Mouse (Mus musculus): ENCODE results near the gene Mex3d. TPM values are rescaled to one million over a fixed set of nuclear protein-coding genes. Genes with fewer than 3 reads are reported as not detected.

Mex3d gene
- total RNA-seq, 2 experiments from 2014 or later: 5.2 to 6.0 TPM

DNA sequence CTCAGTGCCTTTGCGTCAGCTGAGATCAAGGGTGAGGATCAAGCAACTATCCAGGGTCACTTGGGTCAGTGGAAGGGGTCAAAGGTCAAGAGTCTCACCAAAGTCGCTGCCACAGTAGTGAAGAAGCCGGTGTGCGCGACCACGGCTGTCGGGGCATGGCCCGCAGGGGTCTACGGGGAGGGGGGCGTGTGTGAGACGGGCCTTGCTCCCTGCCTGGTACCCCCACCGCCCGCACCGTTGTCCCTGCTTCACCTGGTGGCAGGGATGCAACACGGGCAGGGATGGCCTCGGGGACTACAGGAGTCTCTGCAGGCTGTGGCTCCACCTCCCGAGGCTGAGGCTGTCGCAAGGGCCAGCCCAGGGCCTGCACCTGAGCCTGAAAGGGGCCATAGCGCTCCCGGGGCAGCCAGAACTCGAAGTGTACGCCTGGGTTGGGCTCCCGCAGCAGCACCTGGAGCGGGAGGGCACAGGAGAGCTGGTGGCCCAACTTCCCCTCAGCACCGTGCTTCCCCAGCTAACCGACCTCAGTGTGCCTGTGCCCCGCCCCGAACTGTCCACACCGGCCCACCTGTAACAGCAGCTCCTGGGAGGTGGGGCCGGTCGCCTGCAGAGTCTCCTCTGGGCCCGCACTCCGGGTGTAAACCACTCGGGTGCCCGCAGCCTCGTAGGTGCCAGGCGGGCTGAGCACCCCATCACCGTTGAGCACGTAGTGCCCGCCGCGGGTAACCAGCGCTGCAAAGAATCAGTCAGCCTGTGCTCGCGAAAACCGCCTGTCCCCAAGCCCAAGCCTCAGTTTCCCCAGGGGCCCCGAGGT is 45.8 kb downstream of the Mex3d start:
- intact Hi-C loops (cut with DNase I; ENCODE audit: low total_unique reads): no loop called here
- DNase-seq: peak; percentile 11

DNA sequence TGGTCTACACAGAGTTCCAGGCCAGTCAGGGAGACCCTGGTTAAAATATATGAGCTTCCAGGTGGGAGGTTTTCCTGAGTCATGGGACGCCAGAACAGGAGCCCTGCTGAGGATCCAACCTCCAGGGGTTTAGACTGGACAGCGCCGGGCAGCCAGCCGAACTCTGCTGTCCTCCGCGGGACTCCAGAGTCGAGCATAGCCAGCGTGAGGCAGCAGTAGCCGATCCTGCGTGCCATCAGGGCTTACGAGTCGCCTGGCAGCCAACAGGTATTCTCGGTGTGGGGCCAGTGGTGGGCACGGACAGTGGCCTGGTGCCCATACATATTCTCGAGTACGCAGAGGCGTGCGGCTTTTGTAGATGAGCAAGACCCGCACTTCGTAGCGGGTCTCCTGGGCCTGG is 46.4 kb downstream of the Mex3d start:
- no peak for DNase-seq
- intact Hi-C loops (cut with DNase I; ENCODE audit: low total_unique reads): no loop called here

DNA sequence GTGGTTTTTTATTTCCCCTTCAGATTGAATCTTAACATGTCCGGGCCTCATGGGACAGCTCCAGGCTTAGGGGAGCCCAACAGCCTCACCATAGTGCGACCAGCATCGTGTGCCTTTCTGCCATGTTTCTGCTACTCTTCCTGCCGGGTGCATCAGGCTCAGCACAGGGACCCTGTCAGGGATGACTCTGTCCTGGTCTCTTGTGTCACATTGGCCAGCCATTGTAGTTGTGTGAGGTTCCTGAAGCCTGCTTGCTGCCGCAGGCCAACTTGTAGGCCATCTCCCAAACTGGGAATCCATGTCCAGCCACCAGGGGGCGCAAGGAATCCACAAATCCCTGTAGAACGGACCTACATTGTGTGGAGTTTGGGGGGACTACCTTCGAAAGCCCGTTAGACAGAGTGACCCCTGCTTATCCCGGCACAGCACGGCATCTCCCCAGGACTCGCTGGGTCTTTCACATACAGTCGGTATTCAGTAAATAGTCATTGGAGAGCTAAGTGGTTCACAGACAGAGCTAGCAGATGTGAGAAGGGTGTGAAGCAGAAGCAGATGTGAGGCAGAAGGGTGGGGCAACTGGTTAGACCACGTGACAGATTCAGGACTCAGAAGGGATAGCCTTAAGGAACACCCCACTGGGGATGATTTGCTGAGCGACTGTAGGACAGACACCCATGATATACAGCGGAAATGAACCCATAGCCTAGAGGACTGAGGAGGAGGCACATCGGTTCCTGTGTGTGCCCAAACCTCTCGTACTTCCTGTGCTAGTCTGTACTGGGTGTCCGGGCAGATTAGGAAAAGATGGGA is 47.3 kb downstream of the Mex3d start:
- intact Hi-C loops (cut with DNase I; ENCODE audit: low total_unique reads): no loop called here

GRCm38 (mm10) chr10:80336263-80336662 is 51.2 kb downstream of the Mex3d start:
- intact Hi-C loops (cut with DNase I; ENCODE audit: low total_unique reads): no loop called here
- no peak for DNase-seq

More for the DNA sequence above, 47.3 kb downstream of the Mex3d start:
- DNase-seq: peak; percentile 85

GRCm38 (mm10) chr10:80332525-80332989 is 54.9 kb downstream of the Mex3d start:
- no peak for DNase-seq
- intact Hi-C loops (cut with DNase I; ENCODE audit: low total_unique reads): no loop called here

- no peak for DNase-seq
- intact Hi-C loops (cut with DNase I; ENCODE audit: low total_unique reads): no loop called here
Observed at GRCm38 (mm10) chr10:80331636-80332524, 55.6 kb downstream of the Mex3d start.

DNA sequence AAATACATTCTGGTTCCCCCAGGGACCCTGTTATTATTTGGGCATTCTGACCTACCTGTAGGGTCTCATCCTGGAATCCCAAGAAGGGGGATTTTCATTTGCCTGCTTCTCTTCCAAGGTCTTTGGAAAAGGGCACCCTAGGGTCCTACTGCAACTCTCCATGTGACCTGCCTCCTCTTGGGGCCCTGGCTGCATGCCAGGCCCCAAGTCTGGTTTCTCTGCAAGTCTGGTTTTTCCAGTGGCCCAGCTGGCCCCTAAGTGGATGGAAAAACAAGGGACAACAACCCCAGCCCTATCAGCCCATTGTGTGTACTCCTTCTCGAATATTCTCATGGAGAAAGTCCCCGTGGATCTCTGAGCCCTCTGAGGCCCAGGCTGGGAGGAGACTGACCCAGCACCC is 56.6 kb downstream of the Mex3d start:
- intact Hi-C loops (cut with DNase I; ENCODE audit: low total_unique reads): no loop called here
- DNase-seq: no peak

Small RNA genes lying within 50 kb of the gene (microRNA-seq; reads per million reads assigned to microRNA genes)
- gene Gm22721: 0 reads per million in 2 experiments

Other genes with a start within 250 kb of the Mex3d start
- gene Atp5d, start 249.0 kb downstream of the Mex3d start, total RNA-seq (2021): 100 to 1,000 TPM; 657 to 736 TPM
- gene Cbarp, start 246.8 kb downstream of the Mex3d start, total RNA-seq (2021): 1 to 10 TPM; 1.6 TPM
- gene Midn, start 239.4 kb downstream of the Mex3d start, total RNA-seq (2021): 10 to 100 TPM; 40.3 to 43.6 TPM
- gene Cirbp, start 221.7 kb downstream of the Mex3d start, total RNA-seq (2021): 10 to 100 TPM; 41.4 to 41.5 TPM
- 1 to 10 TPM; 3.3 to 4.2 TPM for gene 1600002K03Rik, start 214.7 kb downstream of the Mex3d start, total RNA-seq (2021)
- gene Efna2, start 208.2 kb downstream of the Mex3d start, total RNA-seq (2021): under 1 TPM; 0.58 to 0.98 TPM
- 10 to 100 TPM; 15.2 to 19.4 TPM for gene Mum1, start 161.2 kb downstream of the Mex3d start, total RNA-seq (2021)
- gene Ndufs7, start 138.5 kb downstream of the Mex3d start, total RNA-seq (2021): 100 to 1,000 TPM; 423 to 474 TPM
- 100 to 1,000 TPM; 232 to 267 TPM for gene Gamt, start 126.6 kb downstream of the Mex3d start, total RNA-seq (2021)
- 10 to 100 TPM; 49.9 to 51.0 TPM for gene Dazap1, start 126.2 kb downstream of the Mex3d start, total RNA-seq (2021)
- 100 to 1,000 TPM; 741 to 829 TPM for gene Rps15, start 95.2 kb downstream of the Mex3d start, total RNA-seq (2021)
- gene Apc2, start 91.7 kb downstream of the Mex3d start, total RNA-seq (2021): 1 to 10 TPM in 1 of 2 experiments, under 1 TPM in 1; 0.93 to 1.2 TPM
- gene 2310011J03Rik, start 67.1 kb downstream of the Mex3d start, total RNA-seq (2021): 1 to 10 TPM; 7.6 to 8.3 TPM
- 1 to 10 TPM in 1 of 2 experiments, under 1 TPM in 1; 0.53 to 1.2 TPM for gene Pcsk4, start 58.2 kb downstream of the Mex3d start, total RNA-seq (2021)
- gene Reep6, start 57.7 kb downstream of the Mex3d start, total RNA-seq (2021): 1 to 10 TPM; 1.9 to 2.5 TPM
- gene Adamtsl5, start 39.2 kb downstream of the Mex3d start, total RNA-seq (2021): 10 to 100 TPM; 24.2 to 26.1 TPM
- gene Plk5, start 31.2 kb downstream of the Mex3d start, total RNA-seq (2021): under 1 TPM; 0.12 to 0.13 TPM
- 100 to 1,000 TPM in 1 of 2 experiments, 10 to 100 TPM in 1; 81.0 to 102 TPM for gene Mbd3, start 11.9 kb upstream of the Mex3d start, total RNA-seq (2021)
- 100 to 1,000 TPM; 793 to 884 TPM for gene Uqcr11, start 19.2 kb upstream of the Mex3d start, total RNA-seq (2021)
- 10 to 100 TPM; 18.1 to 24.6 TPM for gene Tcf3, start 46.0 kb upstream of the Mex3d start, total RNA-seq (2021)
- not detected for gene Onecut3, start 107.2 kb upstream of the Mex3d start, total RNA-seq (2021)
- gene Atp8b3, start 151.5 kb upstream of the Mex3d start, total RNA-seq (2021): not detected
- 10 to 100 TPM in 1 of 2 experiments, 1 to 10 TPM in 1; 9.8 to 11.1 TPM for gene Rexo1, start 173.9 kb upstream of the Mex3d start, total RNA-seq (2021)
- gene Klf16, start 189.7 kb upstream of the Mex3d start, total RNA-seq (2021): 1 to 10 TPM; 2.1 to 2.7 TPM
- gene Abhd17a, start 202.7 kb upstream of the Mex3d start, total RNA-seq (2021): 10 to 100 TPM; 55.8 to 57.1 TPM
- gene Scamp4, start 215.2 kb upstream of the Mex3d start, total RNA-seq (2021): 10 to 100 TPM; 18.3 to 22.0 TPM
- 1 to 10 TPM; 1.2 to 1.5 TPM for gene Adat3, start 215.2 kb upstream of the Mex3d start, total RNA-seq (2021)
- under 1 TPM; 0.18 to 0.27 TPM for gene Gm49322, start 218.4 kb upstream of the Mex3d start, total RNA-seq (2021)
- 100 to 1,000 TPM in 1 of 2 experiments, 10 to 100 TPM in 1; 94.3 to 105 TPM for gene Csnk1g2, start 235.2 kb upstream of the Mex3d start, total RNA-seq (2021)

Measured in gastrocnemius, postnatal 14 days (tissue).